Mouse (Mus musculus): ENCODE results near the gene Ptch2.

The Ptch2 gene

DNA sequence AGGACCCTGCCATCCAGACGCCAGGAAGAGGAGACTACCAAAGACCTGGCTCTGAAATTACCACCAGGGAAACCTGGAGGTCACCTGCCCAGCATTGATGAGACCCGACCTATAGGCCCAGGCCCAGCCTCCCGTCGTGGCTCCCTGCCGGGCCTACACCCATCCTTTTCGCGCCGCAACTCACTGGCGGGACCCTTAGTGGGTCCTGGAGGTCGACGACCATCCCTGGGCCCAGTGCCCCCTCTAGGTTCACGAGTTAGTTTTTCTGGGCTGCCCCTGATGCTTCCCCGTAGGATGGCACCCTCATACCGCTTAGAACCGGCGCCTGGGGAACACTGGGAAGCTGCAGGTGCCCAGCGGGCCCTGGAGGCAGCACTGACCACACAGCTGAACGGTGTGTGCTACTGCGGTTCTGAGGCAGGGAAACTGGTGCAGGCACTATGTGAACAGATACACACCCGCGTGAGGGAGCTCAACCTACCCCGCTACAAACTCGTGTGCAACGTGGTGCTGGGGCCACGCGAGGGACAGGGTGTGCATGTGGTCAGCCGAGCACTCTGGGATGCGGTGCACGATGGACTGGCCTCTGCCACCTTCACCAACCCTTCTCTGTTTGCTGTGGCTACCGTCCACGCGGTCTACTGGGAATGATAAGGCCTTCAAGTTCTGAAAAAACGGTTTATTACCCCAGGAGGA, 32.3 kb downstream of the Ptch2 start:
- no peak for DNase-seq (ENCODE audit: low spot score in 2 of 2)

DNA sequence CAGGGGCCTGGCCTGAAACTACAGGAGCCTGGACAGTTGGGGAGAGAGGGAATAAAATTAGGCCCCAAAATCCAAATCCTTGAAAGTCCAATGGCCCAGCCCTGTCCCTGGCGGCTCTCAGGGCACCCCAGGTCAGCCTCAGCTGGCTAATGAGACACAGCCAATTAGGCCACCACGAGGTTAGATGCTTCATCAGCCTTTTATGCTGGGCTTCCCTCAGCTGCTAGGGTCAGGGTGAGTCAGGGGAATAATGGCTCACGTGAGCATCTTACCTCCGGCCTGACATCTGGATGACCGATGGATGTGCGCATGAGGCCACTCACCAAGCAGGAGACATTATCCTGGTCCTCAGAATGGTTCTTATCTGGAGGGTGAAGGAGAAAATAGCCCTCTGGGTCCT, 34.9 kb downstream of the Ptch2 start:
- no peak for DNase-seq (ENCODE audit: low spot score in 2 of 2)

DNA sequence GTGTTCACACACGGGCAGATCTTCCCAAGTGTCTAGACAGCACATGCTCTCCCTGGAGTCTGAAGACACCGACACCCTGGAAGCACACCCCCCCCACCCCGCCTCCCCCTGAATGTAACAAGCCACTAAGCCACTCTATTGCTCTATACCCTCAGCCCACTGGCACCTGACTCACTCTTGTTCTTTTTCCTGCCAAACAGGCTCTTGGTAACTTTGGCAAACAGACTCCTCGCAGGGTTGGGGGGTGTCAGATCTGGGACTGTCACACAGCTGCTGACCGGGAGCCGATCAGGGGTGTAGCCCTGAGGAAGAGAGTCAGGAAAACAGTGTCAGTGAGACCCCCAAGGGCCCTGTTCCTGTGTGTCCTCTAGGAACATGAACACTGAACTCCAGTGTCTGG, 35.3 kb downstream of the Ptch2 start:
- no peak for DNase-seq (ENCODE audit: low spot score in 2 of 2)

DNA sequence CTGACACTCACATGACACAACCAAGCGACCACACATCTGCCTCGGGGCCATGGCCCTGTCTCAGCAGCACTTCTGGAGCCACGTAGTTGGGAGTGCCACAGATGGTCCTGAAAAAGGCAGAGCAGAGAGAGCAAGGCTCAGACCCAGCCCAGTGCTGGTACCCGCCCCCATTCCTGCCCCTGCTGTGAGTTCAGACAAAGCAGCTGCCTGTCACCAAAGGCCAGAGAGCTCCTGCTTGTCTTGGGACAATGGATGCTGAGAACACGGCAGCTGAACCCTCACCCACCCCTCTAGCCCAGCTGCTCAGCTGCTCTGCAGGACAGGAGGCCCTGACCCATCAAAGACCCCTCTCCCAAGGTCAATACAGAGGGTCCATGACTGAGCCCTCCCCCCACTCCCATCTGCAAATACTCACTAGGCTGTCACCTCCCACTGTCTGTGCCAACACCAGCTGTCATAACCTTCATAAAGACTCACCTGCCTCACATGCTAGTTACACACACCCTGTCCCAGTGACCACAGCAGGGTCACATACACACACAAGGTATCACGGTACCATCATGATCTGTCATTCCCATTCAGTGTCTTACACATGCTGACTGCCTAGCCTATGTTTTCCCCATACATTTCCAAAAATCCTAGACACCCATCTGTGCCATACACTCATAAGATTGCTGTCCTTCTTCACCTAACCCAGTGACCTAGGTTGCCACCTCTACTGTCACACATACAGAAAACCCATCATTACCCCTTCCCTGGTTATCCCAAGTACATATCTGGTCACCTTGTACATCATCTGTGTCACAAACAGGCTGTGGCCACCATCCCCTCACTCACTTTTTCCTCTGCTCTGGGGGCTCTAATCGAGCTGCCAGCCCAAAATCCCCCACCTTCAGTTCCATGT, 36.3 kb downstream of the Ptch2 start:
- DNase-seq (ENCODE audit: low spot score in 2 of 2), result no peak

- DNase-seq (ENCODE audit: low spot score in 2 of 2), result no peak
Observed at GRCm38 (mm10) chr4:117132794-117133143, 36.9 kb downstream of the Ptch2 start.

- DNase-seq (ENCODE audit: low spot score in 2 of 2), result no peak
Observed at GRCm38 (mm10) chr4:117133366-117133796, 37.5 kb downstream of the Ptch2 start.

GRCm38 (mm10) chr4:117133817-117134600, 38.1 kb downstream of the Ptch2 start, which contains the start of gene Plk3:
Gene Plk3 (minus strand): TSS chr4:117133963.
- DNase-seq (ENCODE audit: low spot score in 2 of 2), result peak; percentile 95 to 97

GRCm38 (mm10) chr4:117134601-117134995, 38.7 kb downstream of the Ptch2 start:
- DNase-seq (ENCODE audit: low spot score in 2 of 2), result no peak

DNA sequence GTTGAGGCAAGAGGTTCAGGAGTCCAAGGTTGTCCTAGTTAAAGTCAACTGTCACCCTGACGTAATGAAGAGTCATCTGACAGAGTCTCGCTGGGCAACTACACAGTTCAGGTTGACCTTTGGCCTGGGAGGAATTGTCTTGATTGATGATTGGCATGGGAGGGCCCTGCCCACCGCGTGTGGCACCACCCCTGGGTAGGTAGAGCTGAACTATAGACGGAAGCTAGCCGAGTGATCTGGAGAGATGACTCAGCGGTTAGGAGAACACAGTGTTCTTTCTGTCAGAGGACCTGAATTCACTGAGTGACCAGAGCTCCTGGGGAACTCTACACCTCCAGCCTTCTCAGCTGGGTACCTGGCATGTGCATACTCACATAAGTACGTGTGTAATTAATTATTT, 40.2 kb downstream of the Ptch2 start:
- DNase-seq (ENCODE audit: low spot score in 2 of 2), result no peak

- DNase-seq (ENCODE audit: low spot score in 2 of 2), result no peak
Observed at GRCm38 (mm10) chr4:117138295-117139216, 42.7 kb downstream of the Ptch2 start.

- DNase-seq (ENCODE audit: low spot score in 2 of 2), result no peak
Observed at GRCm38 (mm10) chr4:117139217-117139612, 43.3 kb downstream of the Ptch2 start.

- no peak for DNase-seq (ENCODE audit: low spot score in 2 of 2)
Observed at GRCm38 (mm10) chr4:117140613-117141012, 44.7 kb downstream of the Ptch2 start.

GRCm38 (mm10) chr4:117143023-117143422, 47.1 kb downstream of the Ptch2 start:
- no peak for DNase-seq (ENCODE audit: low spot score in 2 of 2)

DNA sequence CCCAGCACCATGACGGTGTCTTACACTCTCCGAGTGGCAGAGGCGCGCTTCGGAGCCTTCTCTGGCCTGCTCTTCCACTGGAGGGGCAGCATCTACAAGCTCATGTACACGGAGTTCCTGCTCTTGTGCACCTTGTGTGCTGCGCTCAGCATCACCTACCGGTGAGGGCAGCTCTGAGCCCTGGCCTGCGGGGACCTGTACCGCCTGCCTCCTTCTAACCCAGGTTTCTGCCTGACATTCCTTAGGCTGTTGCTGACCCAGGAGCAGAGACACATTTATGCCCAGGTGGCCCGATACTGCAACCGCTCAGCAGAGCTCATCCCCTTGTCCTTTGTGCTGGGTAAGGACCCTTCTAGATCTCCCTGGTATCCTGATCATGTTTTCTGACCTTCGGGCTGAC, 49.4 kb downstream of the Ptch2 start:
- DNase-seq (ENCODE audit: low spot score in 2 of 2), result peak in 1 of 2 experiments; percentile 60

DNA sequence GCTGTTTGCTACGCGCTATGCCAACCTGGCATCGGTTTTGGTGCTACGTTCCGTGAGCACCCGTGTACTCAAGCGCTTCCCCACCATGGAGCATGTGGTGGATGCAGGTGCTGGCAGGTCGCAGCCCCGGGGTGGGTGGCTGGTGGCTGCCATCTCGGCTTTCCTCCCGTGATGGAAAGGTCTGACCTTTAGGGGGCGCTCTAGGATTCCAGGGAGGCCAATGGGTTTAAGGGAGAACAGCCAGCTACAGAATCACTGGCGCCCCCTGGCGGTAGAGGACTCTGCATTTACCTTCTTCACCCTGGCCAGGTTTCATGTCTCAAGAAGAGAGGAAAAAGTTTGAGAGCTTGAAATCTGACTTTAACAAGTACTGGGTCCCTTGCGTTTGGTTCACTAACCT, 50.3 kb downstream of the Ptch2 start:
- peak; percentile 93 to 99 for DNase-seq (ENCODE audit: low spot score in 2 of 2)

DNA sequence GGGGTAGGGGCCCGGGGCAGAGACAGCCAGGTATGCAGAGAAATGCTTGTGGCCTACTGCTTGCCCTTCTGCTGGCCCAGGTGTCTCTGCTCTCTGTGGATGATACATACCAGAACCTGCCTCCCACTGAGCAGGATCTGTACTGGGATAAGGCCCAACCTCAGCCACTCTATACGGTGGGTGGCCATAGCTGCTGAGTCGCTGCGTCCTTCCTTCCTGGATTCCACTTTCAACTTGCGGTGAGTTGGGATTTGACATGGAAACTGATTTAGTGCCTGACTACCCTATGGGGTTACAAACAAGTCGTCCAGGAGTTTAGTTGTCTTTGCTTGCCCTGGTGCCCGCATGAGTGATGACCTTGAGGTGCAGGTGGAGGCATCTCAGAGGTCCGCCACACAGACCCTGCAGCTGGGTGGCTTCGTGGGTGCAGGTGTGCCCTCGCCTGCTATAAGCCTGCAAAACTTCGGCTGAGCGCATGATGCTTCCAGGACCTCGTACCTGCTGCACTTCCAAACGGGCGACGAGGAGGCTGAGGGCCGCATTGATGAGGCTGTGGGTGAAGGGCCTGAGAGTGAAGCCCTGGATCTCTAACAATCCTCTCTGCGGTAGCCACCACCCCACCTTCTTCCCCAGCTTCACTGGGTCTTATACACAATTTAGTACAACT, 52.3 kb downstream of the Ptch2 start:
- DNase-seq (ENCODE audit: low spot score in 2 of 2), result no peak

GRCm38 (mm10) chr4:117148815-117149214, 52.9 kb downstream of the Ptch2 start:
- no peak for DNase-seq (ENCODE audit: low spot score in 2 of 2)

- DNase-seq (ENCODE audit: low spot score in 2 of 2), result no peak
Observed at GRCm38 (mm10) chr4:117149291-117150211, 53.7 kb downstream of the Ptch2 start.

DNA sequence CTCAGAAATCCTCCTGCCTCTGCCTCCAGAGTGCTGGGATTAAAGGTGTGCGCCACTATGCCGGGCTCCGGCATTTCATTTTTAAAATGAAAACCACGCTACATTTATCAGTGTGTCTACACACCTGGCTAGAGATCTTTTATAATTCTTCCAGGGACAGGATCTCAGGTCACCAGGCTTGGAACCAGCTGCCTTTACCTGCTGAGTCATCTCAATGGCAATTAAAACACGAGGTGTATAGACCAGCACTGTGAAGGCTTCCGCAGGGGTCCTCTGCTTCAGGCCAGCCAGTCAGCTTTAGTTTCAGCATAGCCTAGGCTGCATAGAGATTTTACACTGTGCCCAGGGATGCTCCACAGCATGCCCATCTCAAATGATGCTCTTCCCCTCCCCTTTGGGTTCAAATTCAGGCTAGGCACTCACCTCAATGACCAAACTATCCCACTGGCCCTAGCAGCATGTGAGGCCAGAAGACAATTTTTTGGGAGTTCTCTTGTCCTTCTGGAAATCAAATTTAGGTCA, 54.4 kb downstream of the Ptch2 start:
- DNase-seq (ENCODE audit: low spot score in 2 of 2), result no peak
